Mouse (Mus musculus) brain, embryonic 14.5 days (tissue): Measurements from ENCODE around the gene Itpr3.

Experiments
- CTCF ChIP-seq: fragments of 200-500 bp; IDR thresholded peaks from 2 replicates; pipeline ENCODE4 v1.5.1; 2012; ENCODE audit warnings: inconsistent platforms, mild to moderate bottlenecking, moderate library complexity, borderline replicate concordance; ENCODE audit not compliant: insufficient read depth, insufficient read length; ENCODE audit errors: extremely low read depth
- POLR2A ChIP-seq: fragments of 200-500 bp; IDR thresholded peaks from 2 replicates; pipeline ENCODE4 v1.6.1; 2012; ENCODE audit warnings: mild to moderate bottlenecking, inconsistent platforms, borderline replicate concordance; ENCODE audit not compliant: poor library complexity, insufficient read depth, insufficient read length, severe bottlenecking; ENCODE audit errors: extremely low read depth

DNA sequence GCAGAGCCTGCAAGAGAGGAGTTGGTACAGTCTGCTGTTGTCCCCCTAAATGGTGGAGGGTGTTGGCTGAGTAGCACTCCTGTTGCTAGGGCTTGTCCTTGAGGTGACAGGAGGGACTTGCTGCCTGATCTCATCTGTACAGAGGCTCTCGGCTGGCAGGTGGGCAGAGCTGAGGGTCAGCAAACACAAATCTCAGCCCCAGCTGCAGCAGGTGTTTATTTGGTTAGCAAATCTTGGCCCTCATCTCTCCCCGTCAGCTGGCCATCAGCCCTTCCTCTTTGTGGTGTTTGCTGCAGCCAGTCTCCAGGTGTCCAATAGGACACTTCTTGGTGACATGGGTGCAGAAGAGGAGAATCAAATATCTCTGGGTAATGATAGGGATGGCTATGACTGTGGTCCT, 7.1 kb downstream of the Itpr3 start:
- TF ChIP-seq CTCF (no peak), POLR2A (no peak)
